ENCODE assay signal across 8 mouse cellular contexts in the genomic region with DNA sequence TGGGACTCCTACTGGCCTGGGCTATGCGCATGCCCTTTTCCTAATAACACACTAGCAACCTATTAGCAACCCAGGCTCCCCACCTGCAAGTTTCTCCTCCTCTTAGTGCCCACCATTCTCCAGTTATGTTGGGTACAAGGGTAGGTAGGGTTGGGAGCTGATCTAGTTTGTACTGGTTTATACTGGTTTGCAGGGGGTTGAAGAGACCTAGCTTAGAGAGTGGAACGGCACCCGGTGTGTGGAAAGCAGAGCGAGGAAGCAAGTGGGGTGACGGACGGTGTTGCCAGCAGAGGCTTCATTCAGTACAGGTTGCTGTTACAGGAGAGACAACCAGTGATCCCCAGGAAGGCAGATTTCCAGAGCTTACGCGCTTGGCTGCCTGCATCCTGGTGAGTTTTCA. TPM values are rescaled to one million over a fixed set of nuclear protein-coding genes. Genes with fewer than 3 reads are reported as not detected.
DNase-seq lines count a peak whose midpoint lies in the region; ATAC-seq and TF ChIP-seq lines count a peak whose summit lies in the region.
"Not testable (repeated sequence)": the region's sequence is repeated elsewhere in the genome, so short reads cannot be mapped to it uniquely, and the experiment has no call there.

A gene (plus strand): TSS at position 301 of the 400 bp plus-strand sequence.

- intact Hi-C loops in left cerebral cortex, postnatal 36 days (cut with DNase I) = not testable (repeated sequence)

- not testable (repeated sequence) for H3K4me1 ChIP-seq in cerebellum, adult 2 months (ENCODE audit: control insufficient read depth, insufficient read depth, low read length); heart, embryonic 16.5 days (ENCODE audit: control insufficient read depth, insufficient read depth, low read length); intestine, postnatal 0 days (replicated peaks; ENCODE audit: control insufficient read depth, insufficient read depth, low read length); lung, postnatal 0 days (ENCODE audit: insufficient read depth, low read depth, low read length); neural tube, embryonic 15.5 days

- not testable (repeated sequence) for TF ChIP-seq POLR2A in cerebellum, adult 2 months (IDR thresholded peaks at IDR 0.05; ENCODE audit: borderline replicate concordance, insufficient read depth, low read length)

- not testable (repeated sequence) for H3K27me3 ChIP-seq in cerebellum, adult 2 months (ENCODE audit: control insufficient read depth, insufficient read depth, low read length); heart, embryonic 16.5 days (ENCODE audit: control insufficient read depth, insufficient read depth, low read length); intestine, postnatal 0 days (replicated peaks; ENCODE audit: control insufficient read depth, insufficient read depth, low read length); lung, postnatal 0 days (replicated peaks; ENCODE audit: insufficient read depth, low read length); neural tube, embryonic 15.5 days (replicated peaks)

- not testable (repeated sequence) for H3K36me3 ChIP-seq in heart, embryonic 16.5 days (ENCODE audit: control insufficient read depth, insufficient read depth); intestine, postnatal 0 days (ENCODE audit: control insufficient read depth, insufficient read depth); lung, postnatal 0 days (ENCODE audit: insufficient read depth, low read length); neural tube, embryonic 15.5 days

- not testable (repeated sequence) for TF ChIP-seq CTCF in cerebellum, adult 2 months (IDR thresholded peaks at IDR 0.05; ENCODE audit: borderline replicate concordance, insufficient read depth, low read depth, low read length); intestine, postnatal 0 days (IDR thresholded peaks at IDR 0.05; ENCODE audit: low read depth); lung, postnatal 0 days (IDR thresholded peaks at IDR 0.05)

- not testable (repeated sequence) for DNase-seq in cerebellum, adult 2 months; frontal cortex, adult 2 months (ENCODE audit: extremely low spot score in 1 of 2, low spot score in 1 of 2); left cerebral cortex, postnatal 36 days (ENCODE audit: low spot score in 2 of 2); lung, postnatal 0 days (ENCODE audit: low spot score)

- H3K4me3 ChIP-seq in cerebellum, adult 2 months (replicated peaks; ENCODE audit: insufficient read depth, low read depth, low read length); heart, embryonic 16.5 days (ENCODE audit: low read length); intestine, postnatal 0 days (ENCODE audit: low read depth, low read length); lung, postnatal 0 days (ENCODE audit: low read depth, low read length); neural tube, embryonic 15.5 days (replicated peaks): not testable (repeated sequence)

- H3K27ac ChIP-seq in cerebellum, adult 2 months (ENCODE audit: insufficient read depth, low read length); heart, embryonic 16.5 days (ENCODE audit: low read length); intestine, postnatal 0 days (ENCODE audit: low read depth, low read length); lung, postnatal 0 days (ENCODE audit: low read length); neural tube, embryonic 15.5 days (replicated peaks): not testable (repeated sequence)

- 100% methylated on average over 1 of the region's 8 CpGs for WGBS in cerebellum, adult 2 months
- no CpG with 5 or more reads among the region's 8 CpGs for WGBS in heart, embryonic 16.5 days
- no CpG with 5 or more reads among the region's 8 CpGs for WGBS in intestine, postnatal 0 days
- WGBS in lung, postnatal 0 days = no CpG with 5 or more reads among the region's 8 CpGs
- 100% methylated on average over 1 of the region's 8 CpGs for WGBS in neural tube, embryonic 15.5 days

- not testable (repeated sequence) for H3K9me3 ChIP-seq in heart, embryonic 16.5 days (replicated peaks; ENCODE audit: control insufficient read depth, low read length); intestine, postnatal 0 days (ENCODE audit: control insufficient read depth); lung, postnatal 0 days (ENCODE audit: low read length); neural tube, embryonic 15.5 days (replicated peaks)

- not testable (repeated sequence) for ATAC-seq in CD4-positive, CD25-positive, alpha-beta regulatory T cell, adult 4 months; heart, embryonic 16.5 days (replicated peaks; ENCODE audit: extremely low read depth, insufficient read depth, low FRiP score); intestine, postnatal 0 days; lung, postnatal 0 days; neural tube, embryonic 15.5 days (ENCODE audit: low FRiP score)

- not testable (repeated sequence) for H3K4me2 ChIP-seq in heart, embryonic 16.5 days (ENCODE audit: low read depth, low read length); intestine, postnatal 0 days (replicated peaks; ENCODE audit: low read depth); lung, postnatal 0 days (replicated peaks; ENCODE audit: low read depth, low read length); neural tube, embryonic 15.5 days

- TF ChIP-seq EP300 in lung, postnatal 0 days (IDR thresholded peaks at IDR 0.05) = not testable (repeated sequence)

- not testable (repeated sequence) for H3K9ac ChIP-seq in heart, embryonic 16.5 days (ENCODE audit: low read length); intestine, postnatal 0 days (ENCODE audit: low read depth, low read length); lung, postnatal 0 days (replicated peaks; ENCODE audit: low read depth); neural tube, embryonic 15.5 days (replicated peaks)

RNA-seq across cellular contexts. Expression of the gene that starts here (rescaled TPM):
- polyA plus RNA-seq in CD4-positive, CD25-positive, alpha-beta regulatory T cell, adult 4 months (2017; shearing (Covaris generic)) = 100 to 1,000 TPM; 316 to 396 TPM
- 77.2 and 83.7 TPM in 2 replicates for polyA plus RNA-seq in cerebellum, adult 2 months (2012; rRNA removed)
- 87.7 and 109 TPM in 2 replicates for polyA plus RNA-seq in frontal cortex, adult 2 months (2012; rRNA removed)
- 271 and 281 TPM in 2 replicates for polyA plus RNA-seq in heart, embryonic 16.5 days (2015; fragmentation: Nextera tagmentation; extraction: Ambion mirVana)
- 315 and 316 TPM in 2 replicates for polyA plus RNA-seq in intestine, postnatal 0 days (2015; fragmentation: Nextera tagmentation; extraction: Ambion mirVana)
- 10 to 100 TPM; 33.5 to 36.2 TPM for total RNA-seq in left cerebral cortex, postnatal 36 days (2021)
- 426 and 446 TPM in 2 replicates for polyA plus RNA-seq in lung, postnatal 0 days (2015; fragmentation: Nextera tagmentation; extraction: Ambion mirVana)
- 87.4 and 127 TPM in 2 replicates for polyA plus RNA-seq in neural tube, embryonic 15.5 days (2015; fragmentation: Nextera tagmentation; extraction: Ambion mirVana)
